Mouse (Mus musculus): ENCODE results near the gene Rftn1.

DNA sequence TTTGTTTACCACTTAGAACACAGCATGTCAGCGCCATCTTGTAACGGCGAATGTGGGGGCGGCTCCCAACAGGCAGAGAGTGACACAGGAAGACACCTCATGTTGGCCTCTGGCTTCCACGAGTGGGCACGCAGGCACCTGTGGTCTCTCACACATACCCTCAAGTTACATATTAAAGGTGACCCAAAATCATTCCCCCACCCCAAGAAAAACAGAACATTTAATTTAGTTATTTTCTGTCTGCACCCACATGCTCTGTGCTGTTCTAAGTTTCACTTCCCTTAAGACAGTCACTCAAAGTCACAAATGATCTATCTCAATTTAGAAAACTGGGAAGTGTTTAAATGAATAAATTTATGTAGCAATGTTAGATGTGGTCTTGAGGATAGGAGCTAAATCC, 111.7 kb downstream of the Rftn1 start:
- TF ChIP-seq POLR2A (IDR thresholded peaks at IDR 0.05; ENCODE audit: low read depth, low read length) = no peak
- no peak for TF ChIP-seq CTCF (conservative IDR thresholded peaks at IDR 0.05; ENCODE audit: insufficient read depth, insufficient read length, low read depth, low read length)
